Mouse (Mus musculus) left cerebral cortex, adult 2 months (tissue): ENCODE measurements around the gene Osbpl3. TPM values are rescaled to one million over a fixed set of nuclear protein-coding genes. Genes with fewer than 3 reads are reported as not detected.

Experiments used
- DNase-seq, 2 experiments: peaks; one replicate each; pipeline ENCODE4 v3.0.0; 2021 to 2022; ENCODE audit warnings: low spot score in 2 of 2, mixed read lengths in 1 of 2; ENCODE audit errors: extremely low spot score in 1 of 2
- H3K27ac ChIP-seq: fragments of 200-600 bp; 2 replicates; pipeline ENCODE4 v1.8.1; 2022
- H3K4me3 ChIP-seq: fragments of 200-600 bp; 2 replicates; pipeline ENCODE4 v1.8.1; 2022
- CTCF ChIP-seq: fragments of 200-600 bp; IDR thresholded peaks from 2 replicates; pipeline ENCODE4 v1.8.1; 2022; ENCODE audit warnings: antibody characterized with exemption, mild to moderate bottlenecking, moderate library complexity
- intact Hi-C: fragments of 180-260 bp; cut with DNase I; formaldehyde crosslinking; loops from one replicate; pipeline ENCODE4 v1.15.1; 2025
- total RNA-seq, 2 experiments: library from RNA; stranded (reverse); gene quantifications; 2 replicates each; pipeline ENCODE4 v1.2.3; 2021

The Osbpl3 gene
- total RNA-seq, 2 experiments from 2014 or later, result 45.5 to 56.0 TPM

GRCm38 (mm10) chr6:50252690-50253089, 203.3 kb downstream of the Osbpl3 start:
- intact Hi-C loops, result loop anchor here (5.0 kb wide), 1 partner anchor 40 kb away; no protein-coding TSS in a partner anchor
- DNase-seq, result no peak
- Histone ChIP-seq H3K4me3 (no peak overlapping the region), H3K27ac (no peak overlapping the region)
- TF ChIP-seq CTCF, result no peak

- intact Hi-C loops, result no loop called here
- no peak overlapping the region for H3K4me3 ChIP-seq
- TF ChIP-seq CTCF, result no peak
- H3K27ac ChIP-seq, result no peak overlapping the region
- no peak for DNase-seq
Observed at GRCm38 (mm10) chr6:50247791-50248190, 208.2 kb downstream of the Osbpl3 start.

- no peak for TF ChIP-seq CTCF
- no peak overlapping the region for H3K4me3 ChIP-seq
- DNase-seq, result no peak
- intact Hi-C loops, result no loop called here
- no peak overlapping the region for H3K27ac ChIP-seq
Observed at GRCm38 (mm10) chr6:50247356-50247755, 208.6 kb downstream of the Osbpl3 start.

- Histone ChIP-seq H3K4me3 (no peak overlapping the region), H3K27ac (no peak overlapping the region)
- intact Hi-C loops, result loop anchor here (5.0 kb wide), 1 partner anchor 112 kb away; no protein-coding TSS in a partner anchor
- DNase-seq, result no peak
- TF ChIP-seq CTCF, result no peak
Observed at GRCm38 (mm10) chr6:50244967-50245366, 211.0 kb downstream of the Osbpl3 start.

DNA sequence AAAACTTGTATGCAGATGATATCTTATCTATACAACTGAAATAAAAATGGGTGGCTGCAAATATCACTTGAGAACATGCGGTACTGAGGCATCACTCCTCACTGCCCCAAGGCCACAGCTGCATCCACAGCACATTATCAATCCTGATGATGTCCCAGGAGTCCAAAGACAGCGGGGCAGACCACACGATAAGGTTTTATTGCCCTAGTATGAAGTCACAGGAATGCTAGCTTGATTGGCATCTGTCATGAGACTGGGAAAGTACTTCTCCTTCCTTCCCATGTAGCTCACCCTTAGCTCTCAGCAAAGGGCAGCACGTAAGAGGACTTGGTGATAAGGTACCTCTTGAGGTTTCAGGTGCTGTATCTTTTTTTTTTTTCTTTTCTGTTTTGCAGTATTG, 211.9 kb downstream of the Osbpl3 start:
- TF ChIP-seq CTCF, result no peak

More for the DNA sequence above, 211.9 kb downstream of the Osbpl3 start:
- Histone ChIP-seq H3K4me3 (no peak overlapping the region), H3K27ac (no peak overlapping the region)
- no peak for DNase-seq
- intact Hi-C loops, result loop anchor here (5.0 kb wide), 1 partner anchor 113 kb away; no protein-coding TSS in a partner anchor

Other genes with a start within 250 kb of the Osbpl3 start
- 10 to 100 TPM; 11.8 to 12.1 TPM for gene Gsdme, start 192.3 kb downstream of the Osbpl3 start, total RNA-seq
- 10 to 100 TPM; 45.1 to 48.0 TPM for gene Cycs, start 110.3 kb upstream of the Osbpl3 start, total RNA-seq
- under 1 TPM; 0.42 to 0.57 TPM for gene 4921507P07Rik, start 140.4 kb upstream of the Osbpl3 start, total RNA-seq
- not detected for gene Npvf, start 198.2 kb upstream of the Osbpl3 start, total RNA-seq